Mouse (Mus musculus) ES-Bruce4 (cell line): ENCODE measurements around the gene Sult6b1. TPM values are rescaled to one million over a fixed set of nuclear protein-coding genes. Genes with fewer than 3 reads are reported as not detected.

ENCODE experiments used
- H3K27ac ChIP-seq: 2 replicates; pipeline ENCODE4 v1.5.1; 2012; ENCODE audit warnings: low read length, inconsistent platforms; ENCODE audit not compliant: insufficient read depth
- H3K27me3 ChIP-seq: 2 replicates; pipeline ENCODE4 v1.6.1; 2012; ENCODE audit warnings: mild to moderate bottlenecking, low read length, inconsistent platforms; ENCODE audit not compliant: control insufficient read depth, poor library complexity, insufficient read depth, severe bottlenecking
- H3K36me3 ChIP-seq: 2 replicates; pipeline ENCODE4 v1.6.1; 2012; ENCODE audit warnings: inconsistent platforms, mild to moderate bottlenecking, low read length, moderate library complexity; ENCODE audit not compliant: control insufficient read depth, poor library complexity, insufficient read depth, severe bottlenecking
- H3K4me1 ChIP-seq: one replicate; pipeline ENCODE4 v1.8.1; 2011; ENCODE audit warnings: low read length; ENCODE audit not compliant: control insufficient read depth, insufficient read depth
- H3K4me3 ChIP-seq: 2 replicates; pipeline ENCODE4 v1.5.1; 2011; ENCODE audit warnings: low read depth, mild to moderate bottlenecking, low read length
- H3K9ac ChIP-seq: 2 replicates; pipeline ENCODE4 v1.6.1; 2012; ENCODE audit warnings: low read depth, mild to moderate bottlenecking, inconsistent platforms; ENCODE audit not compliant: poor library complexity, severe bottlenecking
- H3K9me3 ChIP-seq: replicated peaks from 2 replicates; pipeline ENCODE4 v1.6.1; 2012; ENCODE audit warnings: mild to moderate bottlenecking, low read length, inconsistent platforms; ENCODE audit not compliant: control insufficient read depth, poor library complexity, insufficient read depth, severe bottlenecking
- CTCF ChIP-seq: IDR thresholded peaks from one replicate; pipeline ENCODE4 v1.8.1; 2011; ENCODE audit warnings: low read depth, low read length
- EP300 ChIP-seq: IDR thresholded peaks from 2 replicates; pipeline ENCODE4 v1.6.1; 2011; ENCODE audit warnings: low read depth, low read length; ENCODE audit not compliant: insufficient read depth
- POLR2A ChIP-seq: IDR thresholded peaks from one replicate; pipeline ENCODE4 v1.8.1; 2011; ENCODE audit warnings: low read length; ENCODE audit not compliant: insufficient read depth
- polyA plus RNA-seq: library from polyadenylated mRNA; stranded (reverse); fragments of >200 nt; gene quantifications from 2 replicates; pipeline ENCODE4 v1.2.4, GENCODE M21; 2011; ENCODE audit warnings: low read depth; ENCODE audit not compliant: missing spikeins, insufficient read depth, insufficient read length

The Sult6b1 gene
- polyA plus RNA-seq, 1 experiment: 7.8 TPM

- Histone ChIP-seq H3K4me3 (peak overlapping the region; percentile 93), H3K9me3 (no peaks in the 10 kb centered on the region), H3K9ac (peak overlapping the region; percentile 73), H3K27me3 (no peaks in the 10 kb centered on the region), H3K4me1 (no peaks in the 10 kb centered on the region), H3K27ac (no peak overlapping the region), H3K36me3 (no peaks in the 10 kb centered on the region)
- TF ChIP-seq EP300 (no peak), POLR2A (peak; percentile 15)
Observed at GRCm38 (mm10) chr17:78894991-78895390, 11.8 kb downstream of the Sult6b1 start.

DNA sequence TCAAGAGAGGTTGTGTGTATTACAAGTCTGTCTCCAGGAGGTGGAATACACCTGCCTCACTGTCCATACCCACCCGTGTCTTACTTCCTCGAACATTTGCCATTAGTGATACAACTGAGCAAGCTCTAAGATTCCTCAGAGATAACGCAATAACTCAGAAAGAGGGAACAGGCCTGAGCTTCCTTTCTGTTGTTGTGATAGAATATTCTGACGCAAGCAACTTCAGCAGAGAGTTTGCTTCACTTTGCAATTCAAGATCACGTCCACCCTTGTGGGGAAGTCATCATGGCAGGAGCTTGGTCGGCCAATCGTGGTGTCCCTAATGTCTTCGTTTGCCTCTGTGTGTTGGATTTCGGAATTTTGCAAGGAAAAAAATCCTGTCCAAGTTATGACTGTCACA is 15.8 kb downstream of the Sult6b1 start:
- TF ChIP-seq EP300 (no peak), POLR2A (no peak), CTCF (no peak)
- H3K9ac ChIP-seq: no peak overlapping the region

DNA sequence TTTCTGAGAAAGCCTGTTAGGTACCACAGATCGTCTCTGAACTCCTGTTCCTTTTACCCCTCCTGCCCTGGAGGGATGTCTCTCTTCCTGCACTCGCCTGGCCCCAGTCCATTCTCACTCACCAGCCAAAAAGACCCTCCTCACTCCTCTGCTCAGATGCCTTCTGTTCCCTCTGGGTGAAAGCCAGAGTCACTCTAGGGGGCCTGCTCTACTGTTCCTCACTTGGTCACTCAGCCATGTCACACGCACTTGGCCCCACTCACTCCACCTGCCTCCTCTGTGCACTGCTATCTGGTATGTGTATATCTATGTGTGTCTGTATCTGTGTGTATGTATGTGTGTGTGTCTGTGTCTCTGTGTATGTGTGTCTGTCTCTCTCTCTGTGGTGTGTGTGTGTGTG is 17.6 kb downstream of the Sult6b1 start:
- no peak overlapping the region for H3K4me3 ChIP-seq
- H3K27ac ChIP-seq: no peak overlapping the region
- no peaks in the 10 kb centered on the region for H3K9me3 ChIP-seq
- no peaks in the 10 kb centered on the region for H3K4me1 ChIP-seq
- H3K27me3 ChIP-seq: no peaks in the 10 kb centered on the region
- no peak for TF ChIP-seq POLR2A
- no peak for TF ChIP-seq EP300
- no peak for TF ChIP-seq CTCF
- H3K36me3 ChIP-seq: no peaks in the 10 kb centered on the region
- no peak overlapping the region for H3K9ac ChIP-seq

More for the DNA sequence above, 15.8 kb downstream of the Sult6b1 start:
- Histone ChIP-seq H3K27me3 (no peaks in the 10 kb centered on the region), H3K4me3 (no peak overlapping the region), H3K9me3 (no peaks in the 10 kb centered on the region), H3K36me3 (no peaks in the 10 kb centered on the region), H3K27ac (no peak overlapping the region), H3K4me1 (no peaks in the 10 kb centered on the region)

GRCm38 (mm10) chr17:78888554-78888953 is 18.2 kb downstream of the Sult6b1 start:
- Histone ChIP-seq H3K27me3 (no peaks in the 10 kb centered on the region), H3K36me3 (no peaks in the 10 kb centered on the region), H3K27ac (no peak overlapping the region), H3K4me1 (no peaks in the 10 kb centered on the region), H3K4me3 (no peak overlapping the region), H3K9ac (no peak overlapping the region), H3K9me3 (no peaks in the 10 kb centered on the region)
- TF ChIP-seq CTCF (no peak), POLR2A (no peak), EP300 (no peak)

DNA sequence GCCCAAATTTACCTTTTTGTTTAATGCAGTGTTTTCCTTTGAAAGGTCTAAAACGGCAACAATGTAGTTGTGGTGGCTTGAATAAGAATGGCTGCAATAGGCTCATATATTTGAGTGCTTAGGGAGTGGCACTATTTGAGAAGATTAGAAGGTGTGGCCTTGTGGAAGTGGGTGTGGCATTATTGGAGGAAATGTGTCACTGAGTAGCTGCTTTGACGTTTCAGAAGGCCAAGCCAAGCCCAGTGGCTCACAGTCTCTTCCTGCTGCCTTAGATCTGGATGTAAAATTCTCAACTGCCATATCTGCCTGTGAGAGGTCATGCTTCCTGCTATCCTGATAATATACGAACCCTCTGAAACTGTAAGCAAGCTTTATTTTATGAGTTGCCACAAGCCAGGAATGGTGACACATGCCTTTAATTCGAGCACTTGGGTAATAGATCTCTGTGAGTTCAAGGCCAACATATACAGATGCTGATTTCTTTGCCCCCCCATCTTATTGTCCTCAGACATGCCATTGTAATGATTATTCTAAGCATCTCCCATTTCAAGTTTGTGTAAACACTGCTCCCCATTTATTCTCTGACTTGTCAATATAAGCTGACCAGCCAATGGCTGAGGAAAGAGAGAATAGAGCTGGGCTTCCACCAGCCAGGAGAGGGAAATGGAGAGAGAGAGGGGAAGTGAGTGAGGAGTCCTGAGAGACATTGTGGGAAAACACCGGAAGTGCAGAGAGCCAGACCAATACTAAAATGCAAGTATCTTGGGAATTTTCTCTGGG is 21.3 kb downstream of the Sult6b1 start:
- H3K27me3 ChIP-seq: no peaks in the 10 kb centered on the region
- H3K36me3 ChIP-seq: no peaks in the 10 kb centered on the region
- no peak overlapping the region for H3K4me3 ChIP-seq
- TF ChIP-seq CTCF (no peak), EP300 (no peak), POLR2A (no peak)
- H3K27ac ChIP-seq: no peak overlapping the region
- peaks cover 2% of the 10 kb centered on the region for H3K4me1 ChIP-seq
- no peaks in the 10 kb centered on the region for H3K9me3 ChIP-seq
- H3K9ac ChIP-seq: no peak overlapping the region

DNA sequence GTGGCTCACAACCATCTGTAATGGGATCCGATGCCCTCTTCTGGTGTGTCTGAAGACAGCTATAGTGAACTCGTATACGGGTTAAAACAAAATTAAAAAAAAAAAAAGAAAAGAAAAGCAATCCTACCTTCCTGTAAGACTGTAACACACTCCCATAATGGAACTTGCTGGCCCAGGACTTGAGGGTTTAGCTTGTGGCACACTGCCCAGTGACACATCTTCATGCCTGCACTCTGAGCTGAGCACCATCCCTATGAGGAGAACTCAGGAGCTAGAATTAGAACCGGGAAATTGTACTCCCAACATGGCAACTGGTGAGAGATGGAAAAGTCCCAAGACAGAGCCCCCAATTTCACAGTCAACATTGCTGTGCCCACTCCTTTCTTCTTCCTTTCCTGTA is 23.5 kb downstream of the Sult6b1 start:
- no peaks in the 10 kb centered on the region for H3K27me3 ChIP-seq
- TF ChIP-seq POLR2A (no peak), CTCF (no peak), EP300 (no peak)
- H3K9ac ChIP-seq: peak overlapping the region; percentile 44
- no peak overlapping the region for H3K4me3 ChIP-seq
- H3K4me1 ChIP-seq: peaks cover 2% of the 10 kb centered on the region
- no peaks in the 10 kb centered on the region for H3K36me3 ChIP-seq
- no peaks in the 10 kb centered on the region for H3K9me3 ChIP-seq
- H3K27ac ChIP-seq: no peak overlapping the region
